Mouse (Mus musculus): ENCODE results near the gene Rnf150.

Rnf150 gene

DNA sequence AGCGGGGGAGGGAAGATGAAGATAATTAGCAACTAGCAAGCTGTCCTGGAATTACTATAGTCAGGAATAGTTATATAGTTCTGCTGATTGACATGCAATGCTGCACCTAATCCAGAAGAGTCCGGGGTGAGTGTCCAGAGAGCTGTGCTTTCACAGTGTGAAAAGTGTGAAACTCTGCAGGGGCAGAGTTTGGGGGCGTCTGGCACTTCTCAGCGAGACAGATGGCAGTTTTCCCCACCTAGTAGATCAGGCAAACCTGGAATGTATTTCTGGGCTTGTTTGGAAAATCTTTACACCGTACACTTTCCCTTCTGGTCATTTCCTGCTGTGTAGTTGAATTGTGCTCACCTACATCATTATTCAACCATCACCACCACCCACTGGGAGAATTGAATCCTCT is 148.6 kb downstream of the Rnf150 start:
- DNase-seq (ENCODE audit: low spot score in 2 of 2), result no peak

DNA sequence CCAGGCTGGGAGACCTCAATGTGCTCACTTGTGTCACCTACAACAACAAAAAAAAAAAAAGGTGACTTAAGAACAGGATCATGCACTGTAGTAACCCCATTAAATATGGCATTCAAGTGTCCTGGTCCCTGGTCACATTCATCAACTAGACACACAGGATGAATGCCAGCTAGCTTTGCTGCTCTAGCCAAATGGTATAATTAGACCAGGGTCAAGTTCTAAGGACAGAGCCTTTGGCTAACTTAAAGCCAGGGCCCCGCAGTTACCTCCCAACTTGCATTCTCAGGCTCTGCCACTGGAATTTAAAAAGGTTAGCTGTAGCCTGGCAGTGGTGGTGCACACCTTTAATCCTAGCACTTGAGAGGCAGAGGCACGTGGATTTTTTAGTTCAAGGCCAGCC is 165.1 kb downstream of the Rnf150 start:
- DNase-seq (ENCODE audit: low spot score in 2 of 2), result no peak

- DNase-seq (ENCODE audit: low spot score in 2 of 2), result no peak
Measured at GRCm38 (mm10) chr8:83032800-83033199, 169.6 kb downstream of the Rnf150 start.

GRCm38 (mm10) chr8:83035141-83035540 is 172.0 kb downstream of the Rnf150 start:
- DNase-seq (ENCODE audit: low spot score in 2 of 2), result no peak

GRCm38 (mm10) chr8:83036521-83037166 is 173.5 kb downstream of the Rnf150 start:
- DNase-seq (ENCODE audit: low spot score in 2 of 2), result no peak

DNA sequence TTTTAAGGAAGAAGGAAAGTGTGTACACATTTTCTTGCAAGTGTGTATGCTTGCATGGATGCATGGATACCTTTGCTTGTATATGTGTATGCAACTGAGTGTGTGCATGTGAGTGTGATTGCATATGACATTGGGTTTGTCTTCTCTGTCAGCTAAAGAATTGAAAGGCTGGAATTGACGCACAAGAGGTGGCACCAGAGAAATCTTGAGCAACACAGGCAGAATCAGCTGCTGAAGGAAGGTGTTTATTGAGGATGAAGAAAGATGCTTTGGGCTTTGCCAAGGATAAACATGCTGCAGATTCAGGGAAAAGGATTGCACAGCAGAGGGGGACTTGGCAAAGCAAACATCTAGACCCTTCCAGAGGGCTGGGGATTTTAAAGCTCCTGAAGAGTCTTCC is 174.2 kb downstream of the Rnf150 start:
- DNase-seq (ENCODE audit: low spot score in 2 of 2), result no peak

DNA sequence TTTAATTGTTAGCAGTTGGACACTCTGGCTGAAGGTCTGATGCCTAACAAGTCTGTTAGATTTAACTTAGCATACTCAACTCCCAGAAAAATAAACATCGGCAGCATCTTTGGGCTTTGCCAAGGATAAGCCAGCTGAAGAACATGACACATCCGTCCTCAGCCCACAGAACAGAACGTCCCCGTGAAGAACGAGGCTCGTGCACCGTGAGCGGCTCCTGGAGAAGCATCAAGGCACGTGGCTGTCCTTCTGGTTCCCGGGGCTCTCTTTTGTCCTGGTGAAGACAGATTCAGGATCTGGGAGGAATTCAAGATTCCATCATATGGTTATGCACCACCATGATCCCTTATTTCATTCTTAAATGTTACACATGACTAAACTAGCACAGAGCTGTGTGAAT is 175.4 kb downstream of the Rnf150 start:
- no peak for DNase-seq (ENCODE audit: low spot score in 2 of 2)

GRCm38 (mm10) chr8:83041440-83041839 is 178.3 kb downstream of the Rnf150 start:
- DNase-seq (ENCODE audit: low spot score in 2 of 2), result no peak

DNA sequence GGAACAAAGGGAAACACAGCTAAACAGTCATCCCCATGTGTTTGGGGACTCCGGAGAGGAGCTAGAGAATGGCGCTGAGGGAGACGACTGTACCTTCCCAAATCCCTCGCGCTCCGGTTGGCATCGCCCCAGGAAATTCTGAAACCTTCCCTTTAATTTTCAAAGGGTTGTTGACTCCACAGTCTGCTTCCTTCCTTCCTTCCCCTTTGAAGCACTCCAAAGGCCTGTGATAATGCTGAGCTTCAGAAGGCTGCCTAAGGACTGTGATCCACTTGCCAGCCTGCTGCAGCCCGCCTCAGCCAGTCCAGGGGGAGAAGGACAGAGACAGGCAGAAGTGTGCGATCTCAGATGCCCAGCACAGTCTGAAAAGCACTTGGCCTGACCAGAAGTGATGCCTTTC is 183.8 kb downstream of the Rnf150 start:
- DNase-seq (ENCODE audit: low spot score in 2 of 2), result no peak

DNA sequence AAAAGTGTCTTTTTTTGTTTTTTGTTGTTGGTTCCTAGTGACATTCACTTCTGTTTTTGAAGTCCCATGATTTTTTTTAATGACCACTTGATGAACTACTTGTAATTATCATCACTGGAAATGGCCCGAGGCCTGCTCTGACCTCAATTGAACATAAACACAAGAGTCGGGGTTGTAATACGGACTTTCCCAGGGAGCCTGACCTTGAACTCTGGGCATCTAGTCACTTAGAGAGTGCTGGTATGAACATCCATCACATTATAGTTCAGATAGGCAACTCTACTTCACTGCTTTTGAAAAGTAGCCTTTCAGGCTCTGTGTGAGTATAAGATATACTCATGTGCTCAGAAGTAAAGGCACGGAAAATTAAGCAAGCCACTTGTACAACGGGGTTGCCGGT is 185.4 kb downstream of the Rnf150 start:
- no peak for DNase-seq (ENCODE audit: low spot score in 2 of 2)

- DNase-seq (ENCODE audit: low spot score in 2 of 2), result no peak
Measured at GRCm38 (mm10) chr8:83049171-83049601, 186.0 kb downstream of the Rnf150 start.

DNA sequence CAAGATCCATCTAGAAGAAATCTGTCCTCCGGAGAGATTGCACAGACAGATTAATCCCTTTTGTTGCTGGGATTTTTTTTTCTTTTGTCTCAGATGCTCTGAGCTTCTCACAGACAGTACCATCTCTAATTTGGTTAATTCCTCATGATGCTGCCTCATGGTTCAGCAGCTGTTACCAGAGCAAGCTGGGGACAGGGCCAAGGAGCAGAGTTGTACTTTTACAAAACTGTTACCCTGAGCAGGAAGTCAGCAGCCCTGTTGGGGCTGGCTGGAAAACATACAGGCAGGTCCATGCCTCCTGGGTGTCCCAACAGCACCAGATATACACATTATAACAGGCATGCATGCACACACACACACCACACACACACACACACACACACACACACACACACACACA is 186.5 kb downstream of the Rnf150 start:
- DNase-seq (ENCODE audit: low spot score in 2 of 2), result no peak

DNA sequence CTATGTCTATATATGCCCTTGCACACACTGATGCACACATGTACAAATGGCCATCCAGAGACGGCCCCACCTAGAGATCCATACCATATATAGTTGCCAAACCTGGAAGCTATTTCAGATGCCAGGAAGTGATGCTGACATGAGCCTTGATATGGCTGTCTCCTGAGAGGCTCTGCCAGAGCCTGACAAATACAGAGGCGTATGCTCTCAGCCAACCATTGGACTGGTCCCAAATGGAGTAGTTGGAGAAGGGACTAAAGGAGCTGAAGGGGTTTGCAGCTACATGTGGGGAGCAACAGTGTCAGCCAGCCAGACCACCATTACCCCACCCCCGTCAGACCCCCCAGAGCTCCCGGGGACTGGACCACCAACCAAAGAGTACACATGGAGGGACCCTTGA is 189.7 kb downstream of the Rnf150 start:
- DNase-seq (ENCODE audit: low spot score in 2 of 2), result no peak

GRCm38 (mm10) chr8:83054801-83055200 is 191.6 kb downstream of the Rnf150 start:
- no peak for DNase-seq (ENCODE audit: low spot score in 2 of 2)

- no peak for DNase-seq (ENCODE audit: low spot score in 2 of 2)
Measured at GRCm38 (mm10) chr8:83058951-83059350, 195.8 kb downstream of the Rnf150 start.

GRCm38 (mm10) chr8:83060076-83060475 is 196.9 kb downstream of the Rnf150 start:
- no peak for DNase-seq (ENCODE audit: low spot score in 2 of 2)

DNA sequence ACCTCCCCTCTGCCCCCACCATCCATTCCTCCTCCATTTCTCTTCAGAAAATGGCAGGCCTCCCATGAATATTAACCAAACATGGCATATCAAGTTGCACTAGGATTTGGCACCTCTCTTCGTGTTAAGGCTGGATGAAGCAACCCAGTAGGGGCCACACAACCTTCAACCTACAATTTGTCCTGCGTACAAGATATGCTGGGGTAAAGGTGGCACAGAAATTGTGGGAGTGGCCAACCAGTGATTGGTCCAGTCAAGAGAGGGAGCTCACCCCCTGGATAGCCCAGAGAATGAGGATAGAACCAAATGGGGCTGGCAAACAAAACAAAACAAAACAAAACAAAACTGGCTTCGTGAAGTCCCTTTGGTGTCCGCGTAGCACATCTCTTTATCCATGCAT is 198.1 kb downstream of the Rnf150 start:
- no peak for DNase-seq (ENCODE audit: low spot score in 2 of 2)

GRCm38 (mm10) chr8:83061873-83062272 is 198.7 kb downstream of the Rnf150 start:
- no peak for DNase-seq (ENCODE audit: low spot score in 2 of 2)

DNA sequence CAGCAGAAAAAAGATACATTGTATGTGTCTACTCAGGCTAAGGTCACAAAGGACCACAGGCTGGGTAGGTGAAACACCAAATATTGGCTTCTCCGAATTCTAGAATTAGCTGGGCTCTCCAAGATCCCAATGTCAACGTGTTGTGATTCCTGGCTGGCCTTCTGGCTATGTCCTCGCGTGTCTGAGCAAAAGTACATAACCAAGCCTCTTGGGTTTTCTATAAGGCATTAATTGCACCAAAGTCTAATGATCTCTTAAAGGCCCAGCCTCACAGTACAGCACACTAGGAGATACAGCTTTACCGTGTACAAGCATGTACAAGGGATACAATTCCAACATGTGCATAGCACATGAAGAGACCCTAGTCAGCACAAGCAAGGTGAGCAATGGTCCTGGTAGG is 199.1 kb downstream of the Rnf150 start:
- DNase-seq (ENCODE audit: low spot score in 2 of 2), result no peak

DNA sequence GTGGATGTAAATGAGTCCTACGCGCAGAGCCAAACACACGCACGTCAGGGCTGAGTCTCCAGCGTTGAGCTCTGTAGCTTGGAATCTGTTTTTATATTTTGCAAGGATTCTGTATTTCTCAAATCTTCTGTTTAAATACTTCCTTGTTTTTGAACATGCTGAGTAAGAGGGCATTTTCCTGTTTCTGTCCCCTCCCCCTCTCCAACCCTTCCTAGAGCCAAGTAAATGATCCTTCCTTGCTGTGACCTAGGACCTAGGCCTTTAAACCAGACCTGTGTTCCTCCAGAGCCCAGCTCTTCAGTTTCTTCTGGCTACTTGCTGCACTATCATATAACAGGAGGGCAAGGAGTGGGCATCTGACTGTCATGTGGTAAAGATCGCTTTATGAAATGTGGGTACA is 200.9 kb downstream of the Rnf150 start:
- no peak for DNase-seq (ENCODE audit: low spot score in 2 of 2)

DNA sequence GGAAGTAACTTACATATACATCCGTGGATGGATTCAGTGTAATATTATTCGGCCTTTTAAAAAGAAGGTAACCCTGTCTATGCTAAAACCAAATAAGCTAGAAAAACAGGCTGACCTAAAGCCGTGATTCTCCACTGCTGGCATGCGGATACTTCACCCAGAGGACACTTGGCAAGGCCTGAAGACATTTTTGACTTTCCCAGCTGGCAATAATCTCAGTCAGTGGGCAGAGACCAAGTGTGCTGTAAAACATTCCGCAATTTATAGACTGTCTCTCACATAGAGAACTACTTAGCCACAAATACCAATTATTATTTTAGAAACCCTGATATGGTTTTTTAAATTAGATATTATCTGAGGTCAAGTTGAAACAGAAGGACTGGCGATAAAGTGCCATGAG is 202.9 kb downstream of the Rnf150 start:
- no peak for DNase-seq (ENCODE audit: low spot score in 2 of 2)

DNA sequence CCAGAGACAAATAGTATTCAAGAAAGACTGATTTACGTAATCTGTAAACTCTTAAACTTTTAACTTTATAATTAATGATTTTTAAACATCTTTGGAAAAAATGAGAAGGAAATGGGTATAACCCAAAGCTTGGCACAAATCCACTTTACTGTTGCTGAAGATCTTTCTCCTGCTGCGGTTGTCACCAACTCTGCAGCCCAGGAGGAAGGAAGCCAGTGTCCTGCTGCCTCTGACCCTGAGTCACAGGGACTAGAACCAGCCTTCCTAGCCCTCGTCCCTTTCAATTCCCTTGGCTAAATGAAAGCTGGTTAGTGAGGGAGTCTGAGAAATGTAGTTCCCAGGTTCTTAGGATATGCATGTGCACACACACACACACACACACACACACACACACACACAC is 203.7 kb downstream of the Rnf150 start:
- no peak for DNase-seq (ENCODE audit: low spot score in 2 of 2)

GRCm38 (mm10) chr8:83067906-83068305 is 204.8 kb downstream of the Rnf150 start:
- DNase-seq (ENCODE audit: low spot score in 2 of 2), result no peak

GRCm38 (mm10) chr8:83074248-83074647 is 211.1 kb downstream of the Rnf150 start:
- no peak for DNase-seq (ENCODE audit: low spot score in 2 of 2)

Data from urinary bladder, postnatal 4 days (tissue).